Mouse (Mus musculus) midbrain, embryonic 16.5 days (tissue): ENCODE measurements around the gene Gpr150. TPM values are rescaled to one million over a fixed set of nuclear protein-coding genes. Genes with fewer than 3 reads are reported as not detected.

Experiments
- ATAC-seq: fragments of 200-750 bp; cut with Nextera tagmentation; 2 replicates; pipeline ENCODE4 v1.8.0; 2017; ENCODE audit warnings: moderate TSS enrichment
- H3K27ac ChIP-seq: fragments of 300-500 bp; sonication (generic); 2 replicates; pipeline ENCODE4 v1.5.1; 2014; ENCODE audit warnings: mild to moderate bottlenecking, low read length, mixed read lengths
- H3K27me3 ChIP-seq: fragments of 300-500 bp; sonication (generic); 2 replicates; pipeline ENCODE4 v1.6.1; 2014; ENCODE audit warnings: low read depth, low read length, mixed read lengths; ENCODE audit not compliant: control insufficient read depth, insufficient read depth
- H3K36me3 ChIP-seq: fragments of 300-500 bp; sonication (generic); 2 replicates; pipeline ENCODE4 v1.6.1; 2014; ENCODE audit warnings: mild to moderate bottlenecking, low read length, moderate library complexity, mixed read lengths; ENCODE audit not compliant: control insufficient read depth, insufficient read depth
- H3K4me1 ChIP-seq: fragments of 300-500 bp; sonication (generic); 2 replicates; pipeline ENCODE4 v1.6.1; 2014; ENCODE audit warnings: mild to moderate bottlenecking, low read length, mixed read lengths; ENCODE audit not compliant: control insufficient read depth, insufficient read depth
- H3K4me2 ChIP-seq: fragments of 300-500 bp; sonication (generic); 2 replicates; pipeline ENCODE4 v1.6.1; 2014; ENCODE audit warnings: mild to moderate bottlenecking, low read length, mixed read lengths
- H3K4me3 ChIP-seq: fragments of 300-500 bp; sonication (generic); 2 replicates; pipeline ENCODE4 v1.5.1; 2014; ENCODE audit warnings: low read depth, mild to moderate bottlenecking, low read length, moderate library complexity, mixed read lengths
- H3K9ac ChIP-seq: fragments of 300-500 bp; sonication (generic); 2 replicates; pipeline ENCODE4 v1.6.1; 2014; ENCODE audit warnings: low read depth, low read length, mixed read lengths
- H3K9me3 ChIP-seq: fragments of 300-500 bp; sonication (generic); replicated peaks from 2 replicates; pipeline ENCODE4 v1.6.1; 2014; ENCODE audit warnings: mild to moderate bottlenecking, low read length, mixed read lengths; ENCODE audit not compliant: control insufficient read depth, poor library complexity, severe bottlenecking
- WGBS: fragments of 180-500 bp; shearing (Covaris S2); extraction: QIAGEN DNeasy Blood & Tissue Kit; methylation state at CpG from one replicate; pipeline ENCODE4 v1.1.7; 2014; 5-methylcytosine and 5-hydroxymethylcytosine counted together
- polyA plus RNA-seq: library from polyadenylated mRNA; unstranded; fragments of >200 nt; fragmentation: Nextera tagmentation; extraction: Ambion mirVana; gene quantifications from 2 replicates; pipeline ENCODE4 v1.2.1, GENCODE M21; 2015

Gene Gpr150
- polyA plus RNA-seq, 1 experiment from 2014 or later, result 3.4 TPM

DNA sequence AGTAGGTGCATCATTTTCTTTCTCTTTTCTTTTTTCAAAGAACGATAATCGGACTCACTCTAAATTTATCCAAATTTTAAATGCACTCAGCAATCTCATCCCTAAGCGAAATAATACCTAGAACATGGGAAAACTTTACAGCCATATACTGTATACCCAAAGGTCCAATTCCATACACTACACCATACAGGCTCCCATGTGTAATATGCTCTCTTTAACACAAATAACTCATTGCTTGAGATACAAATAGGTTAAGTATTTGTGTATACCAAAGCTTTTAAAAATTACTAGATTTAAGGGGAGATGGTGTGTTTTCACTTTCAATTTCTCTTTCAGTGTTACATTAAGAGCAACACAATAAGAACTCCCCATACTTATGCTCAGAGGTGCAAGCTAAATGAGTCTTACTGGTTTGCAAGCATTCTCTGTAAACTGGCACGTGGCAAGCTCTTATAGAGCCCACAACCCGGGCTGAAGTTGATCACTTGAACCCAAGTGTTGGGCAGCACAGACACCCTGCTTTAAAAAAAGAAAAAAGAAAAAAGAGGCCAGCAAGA, 37.9 kb downstream of the Gpr150 start:
- H3K27ac ChIP-seq, result no peak overlapping the region
- no peaks in the 10 kb centered on the region for H3K9me3 ChIP-seq
- H3K4me2 ChIP-seq, result peak overlapping the region; percentile 76
- H3K36me3 ChIP-seq, result no peaks in the 10 kb centered on the region
- peaks cover 8% of the 10 kb centered on the region for H3K4me1 ChIP-seq
- H3K4me3 ChIP-seq, result peak overlapping the region; percentile 82
- 45% methylated on average over 5 of the region's 5 CpGs for WGBS
- H3K9ac ChIP-seq, result no peak overlapping the region
- H3K27me3 ChIP-seq, result no peaks in the 10 kb centered on the region
- peak; percentile 75 for ATAC-seq

GRCm38 (mm10) chr13:76017974-76018843, 38.6 kb downstream of the Gpr150 start, which contains the start of gene Rfesd:
Gene Rfesd (minus strand): TSS chr13:76018719.
- H3K4me1 ChIP-seq, result peaks cover 8% of the 10 kb centered on the region
- ATAC-seq, result peak; percentile 100
- no peaks in the 10 kb centered on the region for H3K9me3 ChIP-seq
- H3K4me2 ChIP-seq, result peak within 1 kb of the TSS; percentile 76
- peak within 1 kb of the TSS; percentile 94 for H3K27ac ChIP-seq
- H3K36me3 ChIP-seq, result no peaks in the 10 kb centered on the region
- WGBS, result 1% methylated on average over 50 of the region's 50 CpGs
- no peaks in the 10 kb centered on the region for H3K27me3 ChIP-seq
- peak within 1 kb of the TSS; percentile 95 for H3K9ac ChIP-seq
- peak within 1 kb of the TSS; percentile 82 for H3K4me3 ChIP-seq

DNA sequence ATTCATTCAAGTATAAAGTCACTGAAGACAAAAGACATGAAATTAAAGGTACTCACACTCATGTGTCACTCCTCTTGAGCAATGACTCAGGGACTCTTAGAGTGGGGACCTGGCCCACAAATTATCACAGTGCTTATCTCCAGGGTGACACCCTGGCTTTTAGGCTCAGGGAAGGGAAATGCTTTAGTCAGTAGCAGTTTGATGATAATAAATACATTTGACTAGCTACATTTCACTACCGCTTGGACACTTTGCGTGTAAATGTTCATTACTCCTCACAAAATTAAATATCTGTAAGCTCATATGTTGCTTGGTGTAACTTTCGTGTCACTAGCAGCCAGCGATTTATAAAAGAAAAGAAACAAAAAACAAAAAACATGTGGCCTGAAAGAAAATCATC, 39.3 kb downstream of the Gpr150 start:
- H3K27ac ChIP-seq, result peak overlapping the region; percentile 94
- WGBS, result 77% methylated on average over 4 of the region's 4 CpGs
- peak overlapping the region; percentile 95 for H3K9ac ChIP-seq

GRCm38 (mm10) chr13:76014511-76014910, 42.3 kb downstream of the Gpr150 start:
- no peaks in the 10 kb centered on the region for H3K27me3 ChIP-seq
- ATAC-seq, result no peak
- no peak overlapping the region for H3K4me3 ChIP-seq
- H3K9ac ChIP-seq, result no peak overlapping the region
- no peaks in the 10 kb centered on the region for H3K9me3 ChIP-seq
- H3K36me3 ChIP-seq, result no peaks in the 10 kb centered on the region
- H3K4me2 ChIP-seq, result no peak overlapping the region
- H3K27ac ChIP-seq, result no peak overlapping the region
- H3K4me1 ChIP-seq, result peaks cover 8% of the 10 kb centered on the region
- 85% methylated on average over 2 of the region's 2 CpGs for WGBS

More for the DNA sequence above, 39.3 kb downstream of the Gpr150 start:
- no peaks in the 10 kb centered on the region for H3K36me3 ChIP-seq
- H3K4me1 ChIP-seq, result peaks cover 8% of the 10 kb centered on the region
- no peaks in the 10 kb centered on the region for H3K9me3 ChIP-seq
- ATAC-seq, result no peak
- H3K27me3 ChIP-seq, result no peaks in the 10 kb centered on the region
- peak overlapping the region; percentile 82 for H3K4me3 ChIP-seq
- peak overlapping the region; percentile 76 for H3K4me2 ChIP-seq

Other genes with a start within 250 kb of the Gpr150 start
- 50.0 and 56.9 TPM in 2 replicates for gene Glrx, start 217.1 kb downstream of the Gpr150 start, polyA plus RNA-seq
- gene Rhobtb3, start 113.1 kb downstream of the Gpr150 start, polyA plus RNA-seq, result 19.2 and 22.3 TPM in 2 replicates
- 3.4 and 4.2 TPM in 2 replicates for gene Spata9, start 89.8 kb downstream of the Gpr150 start, polyA plus RNA-seq
- 18.2 and 19.1 TPM in 2 replicates for gene Rfesd, start 38.3 kb downstream of the Gpr150 start, polyA plus RNA-seq
- 3.9 and 5.0 TPM in 2 replicates for gene Arsk, start 41.7 kb upstream of the Gpr150 start, polyA plus RNA-seq
- gene Ttc37, start 41.7 kb upstream of the Gpr150 start, polyA plus RNA-seq, result 10.3 TPM in 2 replicates
- 0.30 and 0.67 TPM in 2 replicates for gene Fam81b, start 248.1 kb upstream of the Gpr150 start, polyA plus RNA-seq